Mouse (Mus musculus): ENCODE measurements around the gene Prss29. TPM values are rescaled to one million over a fixed set of nuclear protein-coding genes. Genes with fewer than 3 reads are reported as not detected.

The Prss29 gene
- not detected for polyA plus RNA-seq (2014; fragmentation: Illumina TruSeq; extraction: RNeasy Lipid Tissue Mini Kit (QIAGEN cat#74804); ENCODE audit: low replicate concordance)

DNA sequence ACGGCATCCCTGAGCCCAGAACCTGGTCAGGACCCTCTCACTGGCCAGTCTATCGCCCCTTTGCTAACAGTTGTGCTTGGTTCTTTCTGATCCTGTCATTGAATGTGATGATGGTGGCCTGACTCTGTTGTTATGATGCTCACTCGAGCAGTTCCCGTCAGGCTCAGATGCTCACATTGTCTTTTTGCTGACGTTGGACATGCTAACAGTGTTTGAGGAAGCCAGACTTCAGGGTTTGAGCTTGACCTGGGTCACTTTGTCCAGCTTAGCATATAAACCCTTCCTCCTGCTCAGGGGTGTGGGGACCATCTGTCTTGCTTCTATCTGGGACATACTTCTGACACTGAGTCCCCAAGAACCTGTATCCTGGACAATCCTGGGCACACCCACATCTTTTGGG is at the start of gene Prss29:
TSS of gene Prss29 (plus strand) at position 301 of the 400 bp plus-strand sequence.

DNA sequence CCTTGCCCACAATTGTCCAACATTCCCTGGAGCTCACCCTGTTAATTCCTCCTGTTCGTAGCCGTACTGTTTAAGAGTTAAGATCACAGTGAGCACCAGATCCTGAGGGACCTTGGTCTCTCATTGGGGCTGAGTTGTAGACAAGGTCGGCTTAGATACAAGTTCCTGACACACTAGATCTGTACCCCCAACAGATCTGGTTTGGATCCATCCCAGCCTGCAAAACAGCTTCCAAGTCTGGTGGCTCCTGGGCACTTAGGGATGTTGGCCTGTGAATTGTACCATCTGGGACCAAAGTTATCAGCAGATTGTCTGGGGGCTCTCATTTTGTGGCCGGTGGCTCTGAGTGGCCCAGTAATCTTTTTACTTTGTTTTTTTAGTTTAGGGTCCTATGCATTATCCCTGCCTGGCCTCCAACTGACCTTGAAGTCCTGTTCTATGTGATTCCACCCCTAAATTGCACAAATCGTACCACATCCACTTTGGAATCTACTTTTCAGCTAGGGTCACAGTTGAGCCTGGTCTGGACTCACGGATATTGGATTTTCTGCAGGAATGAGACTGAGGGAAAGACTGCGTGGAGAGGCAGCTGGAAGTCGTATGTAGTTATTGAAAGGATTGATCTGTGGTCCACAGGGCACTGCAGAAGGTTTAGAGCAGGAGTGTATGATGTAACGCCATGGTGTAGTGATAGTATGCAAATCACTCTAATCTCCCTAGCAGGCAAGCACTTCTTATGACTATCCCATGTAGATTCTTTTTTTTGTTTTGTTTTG is 43.7 kb upstream of the Prss29 start, which contains the start of gene Ube2i:
TSS of gene Ube2i (minus strand) at position 52 of the 776 bp plus-strand sequence.

DNA sequence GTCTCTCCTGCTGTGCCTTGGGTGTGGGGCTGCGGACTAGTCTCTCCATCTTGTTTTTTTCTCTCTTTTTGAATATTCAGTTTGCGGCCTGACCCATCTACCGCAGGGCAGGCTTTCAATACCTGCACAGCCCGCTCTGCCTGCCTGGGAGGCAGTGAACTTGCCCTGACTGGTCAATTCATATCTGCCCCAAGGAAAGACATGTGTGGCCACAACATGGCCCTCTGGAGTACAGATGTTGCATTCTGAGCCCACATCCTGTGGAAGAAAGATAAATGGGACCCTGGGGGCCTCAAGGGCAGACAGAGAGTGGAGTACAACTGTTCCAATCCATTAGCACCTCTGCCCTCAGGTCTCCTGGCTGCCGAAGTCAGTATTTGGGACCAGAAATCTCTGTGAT is 20.4 kb upstream of the Prss29 start, which contains the start of gene Prss34:
TSS of gene Prss34 (plus strand) at position 301 of the 400 bp plus-strand sequence.

DNA sequence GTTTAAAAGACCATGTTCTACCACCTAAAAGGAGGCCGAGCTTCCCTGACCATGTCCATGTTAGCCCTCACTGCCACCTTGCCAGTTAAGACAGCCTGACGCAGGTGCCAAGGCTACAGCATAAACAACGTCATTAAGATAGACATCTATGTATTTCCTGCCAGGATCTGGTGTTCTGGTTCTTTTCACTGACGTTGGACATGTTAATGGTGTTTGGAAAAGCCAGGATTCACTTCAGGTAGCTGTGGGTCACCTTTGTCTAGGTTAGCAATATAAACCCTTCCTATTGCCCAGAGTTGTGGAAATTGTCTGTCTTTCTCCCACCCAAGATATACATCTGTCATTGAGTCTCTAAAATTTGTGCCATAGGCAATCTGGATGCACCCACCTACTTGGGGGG is 10.1 kb upstream of the Prss29 start, which contains the start of gene Prss28:
TSS of gene Prss28 (plus strand) at position 301 of the 400 bp plus-strand sequence.

DNA sequence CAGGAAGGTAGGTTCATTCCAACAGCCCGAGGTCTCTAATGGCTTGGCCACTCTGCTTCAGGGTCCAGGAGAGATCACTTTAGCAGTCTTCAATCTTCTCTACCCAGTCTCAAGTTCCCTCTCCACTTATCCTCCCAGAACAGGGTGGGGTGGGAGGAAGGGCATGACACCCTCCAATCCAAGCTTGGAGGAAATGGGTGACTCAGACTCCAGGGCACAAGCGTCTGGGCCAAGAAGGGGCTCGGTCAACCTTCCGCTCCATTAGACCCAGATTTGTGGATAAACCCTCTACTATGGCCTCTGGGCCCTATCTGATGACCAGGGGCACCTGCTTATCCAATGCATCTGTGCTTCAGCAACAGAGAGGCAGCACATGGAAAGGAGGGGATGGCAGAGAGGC is 27.0 kb downstream of the Prss29 start, which contains the start of gene Tpsab1:
TSS of gene Tpsab1 (minus strand) at position 101 of the 400 bp plus-strand sequence.

DNA sequence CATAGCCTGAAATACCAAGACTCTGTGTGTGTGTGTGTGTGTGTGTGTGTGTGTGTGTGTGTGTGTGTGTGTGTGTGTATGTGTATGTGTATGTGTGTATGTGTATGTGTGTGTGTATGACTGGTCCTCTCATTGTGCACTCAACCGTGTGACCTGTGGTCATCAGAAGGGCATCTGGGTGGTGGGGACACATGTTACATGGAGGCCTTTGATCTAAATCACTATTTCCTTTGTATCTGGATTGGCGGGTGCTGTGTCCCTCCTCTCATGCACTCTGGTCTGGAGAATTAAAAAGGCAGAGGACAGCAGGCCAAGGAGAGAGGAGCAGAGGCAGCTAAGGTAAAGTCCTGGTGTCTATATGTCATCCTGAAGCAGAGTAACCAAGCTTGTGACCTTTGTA is 47.6 kb downstream of the Prss29 start, which contains the start of gene Tpsb2:
TSS of gene Tpsb2 (plus strand) at position 301 of the 400 bp plus-strand sequence.

DNA sequence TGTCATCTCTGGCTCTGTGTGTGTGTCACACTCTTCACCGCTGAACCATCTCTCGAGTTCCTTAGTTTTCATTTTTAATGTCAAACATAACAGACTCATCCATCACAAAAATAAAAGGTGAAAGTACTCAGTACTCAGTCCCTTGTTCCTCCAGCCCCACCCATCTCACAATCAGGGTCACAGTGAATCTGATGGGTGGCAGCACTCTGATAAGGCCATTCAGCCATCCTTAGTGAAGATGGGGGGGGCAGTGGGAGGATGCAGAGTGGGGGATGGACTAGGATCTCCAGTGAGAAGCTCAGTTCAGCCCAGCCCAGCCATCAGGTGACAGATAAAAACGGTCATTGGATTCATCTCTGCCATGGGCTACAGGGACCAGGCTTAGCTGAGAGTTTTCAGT is 50.5 kb downstream of the Prss29 start, which contains the start of gene Tpsg1:
TSS of gene Tpsg1 (plus strand) at position 301 of the 400 bp plus-strand sequence.

Other genes starting within 250 kb of the Prss29 start
- gene Tmem204, start 235.1 kb upstream of the Prss29 start, polyA plus RNA-seq (2014; fragmentation: Illumina TruSeq; extraction: RNeasy Lipid Tissue Mini Kit (QIAGEN cat#74804); ENCODE audit: low replicate concordance): 2.1 TPM
- 0.11 TPM for gene Telo2, start 202.7 kb upstream of the Prss29 start, polyA plus RNA-seq (2014; fragmentation: Illumina TruSeq; extraction: RNeasy Lipid Tissue Mini Kit (QIAGEN cat#74804); ENCODE audit: low replicate concordance)
- not detected for gene Ptx4, start 197.9 kb upstream of the Prss29 start, polyA plus RNA-seq (2014; fragmentation: Illumina TruSeq; extraction: RNeasy Lipid Tissue Mini Kit (QIAGEN cat#74804); ENCODE audit: low replicate concordance)
- gene Clcn7, start 185.3 kb upstream of the Prss29 start, polyA plus RNA-seq (2014; fragmentation: Illumina TruSeq; extraction: RNeasy Lipid Tissue Mini Kit (QIAGEN cat#74804); ENCODE audit: low replicate concordance): 2.5 TPM
- gene Ccdc154, start 156.2 kb upstream of the Prss29 start, polyA plus RNA-seq (2014; fragmentation: Illumina TruSeq; extraction: RNeasy Lipid Tissue Mini Kit (QIAGEN cat#74804); ENCODE audit: low replicate concordance): not detected
- not detected for gene Gm38655, start 143.2 kb upstream of the Prss29 start, polyA plus RNA-seq (2014; fragmentation: Illumina TruSeq; extraction: RNeasy Lipid Tissue Mini Kit (QIAGEN cat#74804); ENCODE audit: low replicate concordance)
- 14.3 TPM for gene BC003965, start 134.1 kb upstream of the Prss29 start, polyA plus RNA-seq (2014; fragmentation: Illumina TruSeq; extraction: RNeasy Lipid Tissue Mini Kit (QIAGEN cat#74804); ENCODE audit: low replicate concordance)
- gene Unkl, start 130.3 kb upstream of the Prss29 start, polyA plus RNA-seq (2014; fragmentation: Illumina TruSeq; extraction: RNeasy Lipid Tissue Mini Kit (QIAGEN cat#74804); ENCODE audit: low replicate concordance): 19.8 TPM
- 8.7 TPM for gene Gnptg, start 78.5 kb upstream of the Prss29 start, polyA plus RNA-seq (2014; fragmentation: Illumina TruSeq; extraction: RNeasy Lipid Tissue Mini Kit (QIAGEN cat#74804); ENCODE audit: low replicate concordance)
- gene Tsr3, start 78.5 kb upstream of the Prss29 start, polyA plus RNA-seq (2014; fragmentation: Illumina TruSeq; extraction: RNeasy Lipid Tissue Mini Kit (QIAGEN cat#74804); ENCODE audit: low replicate concordance): 2.1 TPM
- 0.33 TPM for gene Baiap3, start 62.3 kb upstream of the Prss29 start, polyA plus RNA-seq (2014; fragmentation: Illumina TruSeq; extraction: RNeasy Lipid Tissue Mini Kit (QIAGEN cat#74804); ENCODE audit: low replicate concordance)
- gene Ube2i, start 44.0 kb upstream of the Prss29 start, polyA plus RNA-seq (2014; fragmentation: Illumina TruSeq; extraction: RNeasy Lipid Tissue Mini Kit (QIAGEN cat#74804); ENCODE audit: low replicate concordance): 184 TPM
- not detected for gene Prss34, start 20.3 kb upstream of the Prss29 start, polyA plus RNA-seq (2014; fragmentation: Illumina TruSeq; extraction: RNeasy Lipid Tissue Mini Kit (QIAGEN cat#74804); ENCODE audit: low replicate concordance)
- not detected for gene Prss28, start 10.0 kb upstream of the Prss29 start, polyA plus RNA-seq (2014; fragmentation: Illumina TruSeq; extraction: RNeasy Lipid Tissue Mini Kit (QIAGEN cat#74804); ENCODE audit: low replicate concordance)
- not detected for gene Tpsab1, start 26.9 kb downstream of the Prss29 start, polyA plus RNA-seq (2014; fragmentation: Illumina TruSeq; extraction: RNeasy Lipid Tissue Mini Kit (QIAGEN cat#74804); ENCODE audit: low replicate concordance)
- not detected for gene Tpsb2, start 47.7 kb downstream of the Prss29 start, polyA plus RNA-seq (2014; fragmentation: Illumina TruSeq; extraction: RNeasy Lipid Tissue Mini Kit (QIAGEN cat#74804); ENCODE audit: low replicate concordance)
- 1.7 TPM for gene Tpsg1, start 50.6 kb downstream of the Prss29 start, polyA plus RNA-seq (2014; fragmentation: Illumina TruSeq; extraction: RNeasy Lipid Tissue Mini Kit (QIAGEN cat#74804); ENCODE audit: low replicate concordance)
- gene Cacna1h, start 115.1 kb downstream of the Prss29 start, polyA plus RNA-seq (2014; fragmentation: Illumina TruSeq; extraction: RNeasy Lipid Tissue Mini Kit (QIAGEN cat#74804); ENCODE audit: low replicate concordance): 0.78 TPM
- not detected for gene Tekt4, start 136.0 kb downstream of the Prss29 start, polyA plus RNA-seq (2014; fragmentation: Illumina TruSeq; extraction: RNeasy Lipid Tissue Mini Kit (QIAGEN cat#74804); ENCODE audit: low replicate concordance)
- not detected for gene Sstr5, start 178.6 kb downstream of the Prss29 start, polyA plus RNA-seq (2014; fragmentation: Illumina TruSeq; extraction: RNeasy Lipid Tissue Mini Kit (QIAGEN cat#74804); ENCODE audit: low replicate concordance)

All from small intestine, adult 10 weeks (tissue).